Mouse (Mus musculus) left cerebral cortex, adult 8-10 months (tissue): ENCODE data around the gene Gm10392. TPM values are rescaled to one million over a fixed set of nuclear protein-coding genes. Genes with fewer than 3 reads are reported as not detected.

Source experiments
- total RNA-seq, 4 experiments: library from RNA; stranded (reverse); gene quantifications; 2 replicates each; pipeline ENCODE4 v1.2.4; 2022

Gene Gm10392
- total RNA-seq, 4 experiments from 2014 or later: 0.21 TPM; not detected in 3

Other genes with a start within 250 kb of the Gm10392 start
- 10 to 100 TPM; 48.9 to 51.4 (median 50.4) TPM for gene Coro6, start 56.8 kb downstream of the Gm10392 start, total RNA-seq
- gene Ankrd13b, start 29.5 kb downstream of the Gm10392 start, total RNA-seq: 10 to 100 TPM; 75.8 to 83.0 (median 79.6) TPM
- 100 to 1,000 TPM; 281 to 307 (median 287) TPM for gene Git1, start 25.6 kb downstream of the Gm10392 start, total RNA-seq
- gene Abhd15, start 4.1 kb downstream of the Gm10392 start, total RNA-seq: 1 to 10 TPM in 3 of 4 experiments, under 1 TPM in 1; 0.99 to 1.7 (median 1.5) TPM
- gene Trp53i13, start 3.2 kb downstream of the Gm10392 start, total RNA-seq: 1 to 10 TPM; 4.3 to 9.4 (median 5.6) TPM
- 100 to 1,000 TPM in 2 of 4 experiments, 10 to 100 TPM in 2; 92.7 to 112 (median 102) TPM for gene Taok1, start 88.6 kb upstream of the Gm10392 start, total RNA-seq
- gene Nufip2, start 167.0 kb upstream of the Gm10392 start, total RNA-seq: 10 to 100 TPM; 63.5 to 69.0 (median 67.1) TPM
- gene Cryba1, start 206.1 kb upstream of the Gm10392 start, total RNA-seq: not detected
- 100 to 1,000 TPM; 133 to 174 (median 147) TPM for gene Myo18a, start 244.0 kb upstream of the Gm10392 start, total RNA-seq